Mouse (Mus musculus) thymus, postnatal 4 days (tissue): Measurements from ENCODE around the gene Faxc.
A peak's percentile ranks its signal among the peaks of the same experiment; 100 is the strongest.

Experiments
- DNase-seq: peaks from one replicate; pipeline ENCODE4 v3.0.0; 2021

Faxc gene

GRCm38 (mm10) chr4:21930971-21931771 is at the start of gene Faxc:
Gene Faxc, plus strand, starts transcription at chr4:21931329.
- DNase-seq: peak; percentile 32

DNA sequence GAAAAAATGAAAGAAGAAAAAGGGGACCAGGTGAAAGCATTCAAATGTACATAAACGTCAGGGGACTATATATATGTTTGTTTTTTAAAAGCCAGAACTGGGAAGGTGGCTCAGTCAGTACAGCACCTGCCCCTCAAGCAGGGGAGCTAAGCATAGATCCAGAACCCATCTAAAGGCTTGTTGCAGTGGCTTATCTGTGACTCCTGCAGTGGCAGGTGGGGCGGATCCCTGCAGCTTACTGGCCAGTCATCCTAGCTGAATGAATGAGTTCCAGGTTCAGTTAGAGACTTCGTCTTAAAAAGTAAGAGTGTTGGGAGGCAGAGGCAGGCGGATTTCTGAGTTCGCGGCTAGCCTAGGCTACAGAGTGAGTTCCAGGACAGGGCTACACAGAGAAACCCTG is 48.3 kb upstream of the Faxc start:
- no peak for DNase-seq

DNA sequence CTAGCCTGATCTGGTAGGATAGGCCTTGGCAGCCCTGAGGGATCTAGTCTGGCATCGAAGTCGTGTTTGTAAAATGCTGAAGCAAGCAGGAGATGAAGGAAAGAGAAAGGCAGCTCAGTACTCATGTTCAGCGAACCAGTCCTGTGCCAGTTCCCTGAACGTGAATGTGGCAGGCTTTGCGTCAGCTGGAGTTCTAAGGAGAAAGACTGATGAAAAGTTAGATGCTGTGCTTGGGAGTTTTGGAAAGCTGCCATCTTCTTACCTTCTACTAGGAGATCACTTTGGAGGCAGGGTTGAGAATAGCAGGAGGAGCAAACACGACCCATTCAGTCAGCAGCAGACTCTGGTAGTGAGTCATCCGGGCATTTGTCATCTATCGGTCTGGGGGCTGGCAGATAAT is 45.3 kb upstream of the Faxc start:
- no peak for DNase-seq

DNA sequence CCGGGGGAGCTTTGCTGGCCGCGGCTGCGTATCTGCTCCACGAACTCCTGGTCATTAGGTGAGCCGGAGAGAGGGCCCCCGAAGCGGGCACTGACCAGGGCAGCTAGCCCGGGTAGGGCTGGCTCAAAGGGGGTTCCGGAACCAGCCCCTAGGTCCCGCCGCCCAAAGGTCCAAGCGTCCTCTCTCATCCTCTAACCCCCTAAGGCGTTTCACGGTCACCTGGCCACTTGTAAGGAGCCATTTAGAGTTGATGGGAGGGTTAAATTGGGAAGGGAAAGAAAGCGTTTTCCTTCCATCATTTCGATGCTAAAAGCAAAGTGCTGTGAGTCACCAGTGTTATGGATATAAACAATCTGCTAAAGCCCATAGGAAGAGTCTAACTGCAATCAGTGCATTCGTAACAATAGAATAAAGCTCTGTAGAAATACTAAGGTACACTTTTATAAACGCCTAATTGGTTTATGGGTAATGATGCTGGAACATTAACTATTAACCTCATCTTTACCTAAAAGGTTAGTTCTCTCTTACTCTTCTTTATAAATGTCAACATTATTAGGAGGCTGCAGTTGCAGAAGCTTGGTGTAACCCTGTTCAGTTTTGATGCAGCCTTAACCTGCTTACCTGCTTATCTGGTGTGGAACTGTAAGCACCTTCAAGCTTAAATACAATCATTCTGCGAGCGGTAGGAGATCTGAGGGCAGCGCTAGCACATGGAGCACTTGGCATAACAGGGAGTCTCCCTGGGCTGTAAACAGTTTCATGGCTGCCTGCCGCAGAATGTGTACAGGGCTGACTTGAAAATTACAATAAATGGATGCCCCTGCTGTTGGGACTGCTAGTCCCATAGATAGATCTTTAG is 872 bp downstream of the Faxc start:
- no peak for DNase-seq

DNA sequence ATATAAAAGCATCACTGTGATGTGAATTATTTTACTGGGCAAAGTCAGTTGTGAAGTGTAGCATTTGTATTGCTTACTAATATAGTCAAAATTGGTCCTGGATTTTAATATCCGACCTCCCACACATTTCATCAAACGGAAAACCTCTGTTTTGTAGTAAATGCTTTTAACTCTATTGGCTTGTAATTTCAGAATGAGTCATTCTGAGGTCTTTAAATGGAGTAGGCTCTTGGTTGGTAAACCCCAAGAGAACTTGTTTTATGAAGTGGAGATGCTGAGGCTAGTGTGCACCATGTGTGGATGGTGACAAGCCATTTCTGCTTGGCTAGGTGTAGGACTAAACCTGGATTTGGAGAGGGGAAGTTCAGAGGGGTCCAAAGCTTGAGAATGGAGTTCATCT is 4.2 kb downstream of the Faxc start:
- DNase-seq: no peak

- no peak for DNase-seq
Measured at GRCm38 (mm10) chr4:21936424-21936823, 5.3 kb downstream of the Faxc start.

- DNase-seq: no peak
Measured at GRCm38 (mm10) chr4:21937890-21938289, 6.8 kb downstream of the Faxc start.

DNA sequence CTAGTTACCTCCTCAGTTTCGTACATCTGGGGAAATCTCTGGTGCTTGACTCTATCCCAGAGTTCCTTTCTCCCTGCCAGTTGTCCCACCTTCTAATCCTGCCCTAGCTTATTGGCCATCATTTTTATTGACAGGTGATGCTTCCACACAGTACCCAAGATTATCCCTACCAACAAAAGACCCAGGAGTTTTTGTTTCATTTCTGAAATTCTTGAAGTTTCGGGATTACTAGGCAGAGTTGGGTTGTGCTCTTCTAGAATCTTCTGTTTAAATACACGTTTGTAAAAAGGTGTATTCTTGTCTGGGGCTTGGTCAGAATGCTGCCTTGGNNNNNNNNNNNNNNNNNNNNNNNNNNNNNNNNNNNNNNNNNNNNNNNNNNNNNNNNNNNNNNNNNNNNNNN is 13.5 kb downstream of the Faxc start:
- no peak for DNase-seq

DNA sequence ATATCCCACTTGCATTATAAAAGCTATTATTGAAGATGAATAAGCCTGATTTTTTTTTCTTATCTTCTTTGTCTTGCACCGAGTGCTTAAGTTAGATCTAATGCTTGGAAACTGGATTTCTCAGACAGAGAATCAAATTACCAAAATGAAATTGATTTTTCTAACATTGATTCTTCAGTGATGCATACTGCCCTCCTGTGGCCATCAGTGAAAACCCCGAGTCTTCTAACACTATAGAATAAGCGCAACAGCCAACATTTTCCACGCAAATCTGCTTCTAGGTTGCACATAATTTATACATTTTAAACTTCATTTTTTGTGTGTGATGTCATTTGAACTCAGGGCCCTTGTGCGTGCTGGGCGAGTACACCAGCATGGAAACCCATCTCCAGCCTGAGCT is 20.3 kb downstream of the Faxc start:
- peak; percentile 42 for DNase-seq

- no peak for DNase-seq
Measured at GRCm38 (mm10) chr4:21952255-21952654, 21.1 kb downstream of the Faxc start.

- DNase-seq: peak; percentile 84
Measured at GRCm38 (mm10) chr4:21957570-21958321, 26.6 kb downstream of the Faxc start.

- DNase-seq: no peak
Measured at GRCm38 (mm10) chr4:21971949-21972348, 40.8 kb downstream of the Faxc start.

DNA sequence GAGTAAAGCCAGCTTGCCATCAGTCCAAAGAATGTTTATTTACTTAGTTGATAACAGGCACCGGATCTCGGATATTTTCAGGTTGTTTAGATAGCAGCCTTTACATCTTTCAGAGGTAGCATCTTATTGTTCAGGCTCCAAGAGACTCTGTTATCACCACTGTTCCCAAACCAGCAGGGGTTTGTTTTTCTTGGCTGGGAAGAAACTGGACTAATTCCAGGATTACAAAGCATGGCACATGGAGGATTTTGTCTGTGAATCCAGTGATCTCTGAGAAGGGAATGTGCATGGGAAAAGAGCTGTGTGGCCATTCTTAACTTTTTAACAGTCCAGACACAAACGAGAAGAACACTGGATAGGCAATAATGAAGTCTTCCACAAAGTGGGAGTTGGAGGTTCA is 43.0 kb downstream of the Faxc start:
- no peak for DNase-seq

DNA sequence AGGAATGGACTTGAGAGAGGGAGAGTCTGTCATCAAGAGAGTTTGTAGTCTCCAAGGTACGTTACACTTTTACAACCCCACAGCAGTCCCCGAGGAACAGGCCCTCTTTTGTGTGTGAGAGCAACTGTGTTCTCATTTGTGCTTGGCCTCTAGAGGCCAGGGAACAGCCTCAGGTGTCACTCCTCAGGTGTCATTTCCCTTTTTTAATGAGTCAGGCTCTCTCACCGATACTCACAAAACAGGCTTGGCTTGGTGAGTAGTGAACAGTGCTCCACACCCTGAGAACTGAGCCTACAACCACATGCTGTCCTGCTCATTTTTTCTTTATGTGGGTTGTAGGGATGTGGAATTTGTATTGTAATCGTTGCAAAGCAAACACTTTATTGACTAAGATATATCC is 49.3 kb downstream of the Faxc start:
- no peak for DNase-seq

DNA sequence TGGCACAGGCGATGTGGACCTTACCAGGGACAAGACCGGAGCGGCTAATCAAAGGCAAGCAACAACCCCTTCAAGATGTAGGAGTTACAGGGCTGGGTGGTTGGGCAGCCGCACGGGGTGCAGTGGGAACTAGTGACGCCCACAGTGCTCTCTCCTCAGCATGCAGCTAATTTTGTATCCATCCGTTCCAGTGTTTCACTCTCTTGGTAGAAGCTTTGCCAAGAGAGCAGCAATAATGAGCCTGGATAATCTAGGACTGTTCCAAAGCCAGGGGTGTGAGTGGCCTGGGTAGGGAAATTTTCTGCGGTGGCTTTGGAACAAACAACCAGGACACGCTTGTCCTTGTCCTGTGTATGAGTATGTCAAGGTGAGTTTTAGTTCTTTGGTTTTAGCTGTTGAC is 51.3 kb downstream of the Faxc start:
- no peak for DNase-seq

DNA sequence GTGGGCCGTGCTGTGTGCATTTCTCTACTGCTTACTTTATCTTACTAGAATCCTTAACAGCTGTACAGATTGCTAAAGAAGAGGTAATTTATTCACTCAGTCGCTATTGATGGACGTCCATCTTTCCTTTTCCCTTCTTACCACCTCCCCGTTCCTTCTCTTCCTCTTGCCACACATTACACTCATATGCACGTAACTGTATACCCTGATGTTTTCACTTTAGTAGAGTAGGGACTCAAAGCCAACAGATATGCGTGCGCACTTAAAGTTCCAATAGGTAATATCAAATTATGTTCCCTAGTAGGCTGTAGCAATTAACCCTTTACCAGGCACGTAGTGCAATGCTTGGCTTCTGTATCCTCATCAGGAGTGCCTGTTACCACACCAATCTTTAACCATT is 55.7 kb downstream of the Faxc start:
- DNase-seq: no peak

DNA sequence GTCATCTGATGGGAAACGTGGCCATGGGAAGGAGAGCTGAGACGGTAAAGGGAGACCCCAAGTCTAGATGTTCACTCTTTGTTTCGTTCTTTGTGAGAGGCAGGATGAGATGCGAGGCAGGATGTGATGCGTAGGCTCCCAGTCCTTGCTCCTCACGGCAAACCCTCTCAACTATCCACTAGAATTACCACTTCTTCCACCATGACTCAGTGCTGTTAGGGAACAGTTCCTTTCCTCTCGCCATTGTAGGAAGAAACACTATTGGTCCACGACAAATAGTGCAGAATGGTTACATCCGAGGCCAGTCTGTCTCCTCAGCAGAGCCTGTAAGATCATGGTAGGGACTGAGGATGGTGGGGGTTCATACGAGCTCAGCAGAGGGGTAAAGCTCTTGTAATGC is 56.3 kb downstream of the Faxc start:
- no peak for DNase-seq

DNA sequence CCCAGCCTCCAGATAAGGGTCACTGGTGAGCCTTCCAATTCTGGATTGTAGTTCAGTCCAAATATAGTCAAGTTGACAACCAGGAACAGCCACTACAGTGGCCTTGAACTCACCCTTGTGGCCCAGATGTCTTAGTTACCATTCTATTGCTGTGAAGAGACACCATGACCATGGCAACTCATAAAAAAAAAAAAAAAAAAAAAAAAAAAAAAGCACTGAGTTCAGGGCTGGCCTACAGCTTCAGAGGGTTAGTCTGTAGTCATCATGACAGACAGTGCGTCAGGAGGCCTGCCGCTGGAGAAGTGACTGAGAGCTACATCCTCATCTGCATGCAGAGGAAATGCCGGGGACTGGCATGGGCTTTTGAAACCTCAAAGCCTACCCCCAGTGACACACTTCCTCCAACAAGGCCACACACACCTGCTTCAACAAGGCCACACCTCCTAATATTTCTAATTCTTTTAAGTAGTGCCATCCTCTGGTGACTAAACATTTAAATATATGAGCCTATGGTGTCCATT is 58.5 kb downstream of the Faxc start:
- DNase-seq: no peak

DNA sequence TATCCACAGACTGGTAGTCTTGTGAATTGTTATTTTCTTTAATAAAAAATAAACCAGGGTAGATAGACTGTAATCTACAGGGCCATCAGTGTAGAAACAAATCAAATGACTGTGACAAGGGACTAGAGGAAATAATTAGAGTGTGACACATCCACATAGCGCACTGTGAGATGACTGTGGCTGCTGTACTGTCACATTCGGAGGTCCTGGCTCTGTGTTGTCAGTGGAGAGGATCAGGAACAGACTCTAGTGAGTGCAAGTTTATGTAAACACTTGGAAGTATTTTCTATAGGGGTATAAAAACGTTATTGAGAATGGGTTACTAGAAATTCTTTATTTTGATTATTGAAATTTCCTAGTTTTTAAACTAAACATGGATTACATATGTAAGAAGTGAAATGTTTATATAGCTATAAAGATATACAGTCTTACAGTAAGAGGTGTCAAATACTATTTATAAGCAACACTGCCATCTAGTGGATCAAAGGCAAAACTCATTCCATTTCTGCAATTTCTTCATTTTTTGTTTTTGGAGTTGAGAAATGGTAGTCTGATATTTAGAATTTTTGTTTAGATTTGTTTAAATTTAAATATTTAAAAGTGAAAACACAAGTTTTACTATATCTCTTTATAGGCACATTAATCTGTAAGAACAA is 59.6 kb downstream of the Faxc start:
- no peak for DNase-seq

- DNase-seq: peak; percentile 15
Measured at GRCm38 (mm10) chr4:22017656-22018379, 86.7 kb downstream of the Faxc start.

GRCm38 (mm10) chr4:22018414-22018813 is 87.3 kb downstream of the Faxc start:
- no peak for DNase-seq

DNA sequence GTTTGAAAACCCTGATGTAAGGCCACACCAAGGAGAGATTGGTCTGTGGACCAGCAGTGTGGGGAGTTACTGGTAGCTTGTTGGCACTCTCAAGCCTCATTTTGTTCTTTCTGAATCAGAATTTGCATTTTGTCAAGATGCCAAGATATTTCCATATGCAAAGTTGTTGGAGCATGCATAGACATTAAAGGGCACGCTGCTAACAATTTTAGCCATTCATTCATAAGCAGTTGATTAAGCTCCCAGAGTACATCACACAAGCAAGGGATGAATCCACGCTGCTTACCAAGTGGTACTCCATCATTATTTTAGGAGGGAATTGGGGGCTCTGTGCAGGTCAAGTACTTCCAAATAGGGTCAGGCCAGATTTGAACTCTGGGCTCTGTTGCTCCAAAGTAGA is 98.8 kb downstream of the Faxc start:
- no peak for DNase-seq
